Mouse (Mus musculus) cerebellum, adult 2 months (tissue): ENCODE data around the gene Ino80b. TPM values are rescaled to one million over a fixed set of nuclear protein-coding genes. Genes with fewer than 3 reads are reported as not detected.

ENCODE experiments used
- DNase-seq, 2 experiments: peaks; one replicate each; pipeline ENCODE4 v3.0.0; 2021
- H3K27ac ChIP-seq: fragments of 200-500 bp; 2 replicates; pipeline ENCODE4 v1.5.1; 2012; ENCODE audit warnings: low read length, control low read depth, inconsistent platforms; ENCODE audit not compliant: insufficient read depth
- H3K27me3 ChIP-seq: fragments of 200-500 bp; 2 replicates; pipeline ENCODE4 v1.6.1; 2012; ENCODE audit warnings: inconsistent platforms, mild to moderate bottlenecking, low read length, moderate library complexity; ENCODE audit not compliant: control insufficient read depth, insufficient read depth
- H3K4me1 ChIP-seq: fragments of 200-500 bp; 2 replicates; pipeline ENCODE4 v1.6.1; 2011; ENCODE audit warnings: low read length; ENCODE audit not compliant: control insufficient read depth, insufficient read depth
- H3K4me3 ChIP-seq: fragments of 200-500 bp; replicated peaks from 2 replicates; pipeline ENCODE3; 2011; ENCODE audit warnings: mild to moderate bottlenecking, low read depth, low read length, control low read depth; ENCODE audit not compliant: insufficient read depth
- CTCF ChIP-seq: fragments of 200-500 bp; IDR thresholded peaks from 2 replicates; pipeline ENCODE4 v1.5.1; 2011; ENCODE audit warnings: low read depth, mild to moderate bottlenecking, control low read depth, low read length, moderate library complexity, borderline replicate concordance; ENCODE audit not compliant: insufficient read depth
- POLR2A ChIP-seq: fragments of 200-500 bp; IDR thresholded peaks from 2 replicates; pipeline ENCODE4 v1.6.1; 2011; ENCODE audit warnings: low read length, control low read depth, borderline replicate concordance; ENCODE audit not compliant: insufficient read depth
- WGBS: fragments of 180-500 bp; shearing (Covaris S2); methylation state at CpG from one replicate; pipeline ENCODE4 v1.1.7; 2018; 5-methylcytosine and 5-hydroxymethylcytosine counted together
- polyA plus RNA-seq: library from polyadenylated mRNA; depleted of rRNA; stranded (reverse); fragments of >200 nt; gene quantifications from 2 replicates; pipeline ENCODE4 v1.2.3, GENCODE M21; 2012

Ino80b gene
- polyA plus RNA-seq, 1 experiment = 25.1 TPM

GRCm38 (mm10) chr6:83111510-83112136, 13.6 kb downstream of the Ino80b start:
- TF ChIP-seq POLR2A (no peak), CTCF (no peak)
- no peak for DNase-seq
- Histone ChIP-seq H3K27ac (no peak overlapping the region), H3K4me1 (peaks cover 15% of the 10 kb centered on the region), H3K4me3 (no peak overlapping the region), H3K27me3 (no peaks in the 10 kb centered on the region)
- WGBS = 89% methylated on average over 4 of the region's 4 CpGs

GRCm38 (mm10) chr6:83108762-83109668, 16.2 kb downstream of the Ino80b start, which contains the start of gene Mrpl53:
Gene Mrpl53, plus strand, starts transcription at chr6:83109040.
- DNase-seq = peak; percentile 84 to 89
- peak within 1 kb of the TSS; percentile 83 for H3K27ac ChIP-seq
- peak within 1 kb of the TSS; percentile 79 for H3K4me3 ChIP-seq
- WGBS = under 1% methylated on average over 76 of the region's 76 CpGs
- H3K4me1 ChIP-seq = peaks cover 6% of the 10 kb centered on the region; the same call in 1 of the 2 replicates
- TF ChIP-seq POLR2A (peak; percentile 94), CTCF (no peak; the same call in 1 of the 2 replicates)
- no peaks in the 10 kb centered on the region for H3K27me3 ChIP-seq

- TF ChIP-seq POLR2A = no peak
- TF ChIP-seq CTCF = peak; percentile 70
- Histone ChIP-seq H3K27ac (peak overlapping the region; percentile 83; the same call in 1 of the 2 replicates), H3K27me3 (no peaks in the 10 kb centered on the region), H3K4me3 (peak overlapping the region; percentile 79), H3K4me1 (peaks cover 15% of the 10 kb centered on the region)
- 24% methylated on average over 13 of the region's 13 CpGs for WGBS
- DNase-seq = peak; percentile 62 to 72
Measured at GRCm38 (mm10) chr6:83107566-83108400, 17.4 kb downstream of the Ino80b start.

GRCm38 (mm10) chr6:83104158-83104557, 21.1 kb downstream of the Ino80b start:
- Histone ChIP-seq H3K4me1 (peaks cover 20% of the 10 kb centered on the region), H3K4me3 (no peak overlapping the region), H3K27ac (no peak overlapping the region), H3K27me3 (no peaks in the 10 kb centered on the region)
- no peak for DNase-seq
- no peak for TF ChIP-seq CTCF
- TF ChIP-seq POLR2A = no peak
- 31% methylated on average over 4 of the region's 4 CpGs for WGBS

- no peak overlapping the region for H3K27ac ChIP-seq
- no peaks in the 10 kb centered on the region for H3K27me3 ChIP-seq
- DNase-seq = no peak
- no peak overlapping the region for H3K4me3 ChIP-seq
- 54% methylated on average over 11 of the region's 11 CpGs for WGBS
- TF ChIP-seq POLR2A (no peak), CTCF (no peak)
- peaks cover 20% of the 10 kb centered on the region for H3K4me1 ChIP-seq
Measured at GRCm38 (mm10) chr6:83103130-83103650, 22.0 kb downstream of the Ino80b start.

- H3K4me1 ChIP-seq = peaks cover 14% of the 10 kb centered on the region
- peak overlapping the region; percentile 78 for H3K4me3 ChIP-seq
- TF ChIP-seq POLR2A (0 out of 2 replicates have a peak, but pooled peaks have one; percentile 9), CTCF (no peak; the same call in 1 of the 2 replicates)
- WGBS = under 1% methylated on average over 74 of the region's 74 CpGs
- peak overlapping the region; percentile 63 for H3K27ac ChIP-seq
- H3K27me3 ChIP-seq = no peaks in the 10 kb centered on the region
- peak; percentile 58 to 60 for DNase-seq
Measured at GRCm38 (mm10) chr6:83101688-83102556, 23.3 kb downstream of the Ino80b start.
